Mouse (Mus musculus) erythroblast, embryonic 14.5 days (primary cell): ENCODE results near the gene Usp9x.

Source experiments
- GATA1 ChIP-seq: IDR thresholded peaks from 2 replicates; pipeline ENCODE4 v1.6.1; 2012; ENCODE audit warnings: low read length, inconsistent platforms, mixed read lengths
- TAL1 ChIP-seq: IDR thresholded peaks from 3 replicates; pipeline ENCODE4 v1.6.1; 2012; ENCODE audit warnings: low read length, inconsistent platforms, mixed read lengths

DNA sequence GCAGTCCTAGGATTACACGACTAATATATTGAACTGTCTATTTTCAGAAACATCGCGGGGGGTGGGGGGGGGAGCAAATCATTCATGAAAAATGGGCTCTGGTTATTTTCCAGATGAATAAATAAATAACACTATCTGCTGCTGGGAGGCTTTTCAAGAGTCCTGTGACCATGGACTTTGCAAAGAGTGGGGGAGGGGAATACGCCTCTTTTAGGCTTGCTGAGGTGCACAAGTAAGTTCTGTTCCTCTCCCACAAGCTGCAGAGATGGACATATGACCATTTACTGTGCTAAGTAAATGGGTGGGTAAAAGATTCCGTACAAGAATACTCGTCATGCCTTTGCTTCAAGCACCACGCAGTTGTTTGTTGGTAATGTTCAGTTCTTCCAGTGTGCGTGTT is 46.0 kb upstream of the Usp9x start:
- no peak for TF ChIP-seq TAL1
- no peak for TF ChIP-seq GATA1
